In genomic region chr13:80882716-80883135, GRCm38 (mm10) we compare ENCODE assay signal across 8 mouse cellular contexts. TPM values are rescaled to one million over a fixed set of nuclear protein-coding genes. Genes with fewer than 3 reads are reported as not detected.
A peak's percentile ranks its signal among the peaks of the same experiment; 100 is the strongest.
DNase-seq lines count a peak whose midpoint lies in the region; ATAC-seq lines count a peak whose summit lies in the region.

No protein-coding gene starts in this region.

- H3K79me2 ChIP-seq in macrophage (ENCODE audit: inconsistent target) = peaks cover 34% of the 10 kb centered on the region

- no peaks in the 10 kb centered on the region for H3K27me3 ChIP-seq in lung, embryonic 15.5 days
- no peaks in the 10 kb centered on the region for H3K27me3 ChIP-seq in heart, embryonic 15.5 days

- H3K36me3 ChIP-seq in lung, embryonic 15.5 days = peaks cover 2% of the 10 kb centered on the region; the same call in 1 of the 2 replicates
- H3K36me3 ChIP-seq in heart, embryonic 15.5 days = peaks cover 2% of the 10 kb centered on the region; the same call in 1 of the 2 replicates
- peaks cover 2% of the 10 kb centered on the region; the same call in 1 of the 2 replicates for H3K36me3 ChIP-seq in macrophage (ENCODE audit: inconsistent target)

- H3K9ac ChIP-seq in lung, embryonic 15.5 days = peak overlapping the region; percentile 99
- H3K9ac ChIP-seq in heart, embryonic 15.5 days = peak overlapping the region; percentile 58

- H3K4me3 ChIP-seq in lung, embryonic 15.5 days = peak overlapping the region; percentile 82
- peak overlapping the region; percentile 89 for H3K4me3 ChIP-seq in heart, embryonic 15.5 days
- peak overlapping the region; percentile 12; the same call in 1 of the 2 replicates for H3K4me3 ChIP-seq in macrophage (ENCODE audit: inconsistent target)

- 0% methylated on average over 23 of the region's 23 CpGs for WGBS in lung, embryonic 15.5 days
- under 1% methylated on average over 23 of the region's 23 CpGs for WGBS in heart, embryonic 15.5 days
- WGBS in macrophage (ENCODE audit: missing documents) = 1% methylated on average over 20 of the region's 23 CpGs

- no peak for DNase-seq in lung, postnatal 14 days
- peak; percentile 30 for DNase-seq in c-Kit-positive CD71-negative TER-119-negative erythroid progenitor cells, embryonic 14.5 days (ENCODE audit: low read depth)
- no peak for DNase-seq in gastrocnemius, adult 18-20 months (ENCODE audit: low spot score)
- no peak for DNase-seq in gastrocnemius, adult 8-10 months (ENCODE audit: low spot score in 2 of 2)
- no peak for DNase-seq in gastrocnemius, postnatal 25 days

- H3K4me1 ChIP-seq in lung, embryonic 15.5 days = peaks cover 6% of the 10 kb centered on the region
- H3K4me1 ChIP-seq in heart, embryonic 15.5 days (replicated peaks) = peaks cover 7% of the 10 kb centered on the region; the same call in 1 of the 2 replicates

- no peaks in the 10 kb centered on the region for H3K9me3 ChIP-seq in lung, embryonic 15.5 days
- no peaks in the 10 kb centered on the region for H3K9me3 ChIP-seq in heart, embryonic 15.5 days (replicated peaks)

- peak; percentile 36; the same call in 1 of the 2 replicates for ATAC-seq in lung, embryonic 15.5 days (ENCODE audit: borderline replicate concordance, extremely low read depth, low FRiP score, low TSS enrichment)
- peak; percentile 27 for ATAC-seq in heart, embryonic 15.5 days (replicated peaks; ENCODE audit: insufficient number of reproducible peaks, insufficient read depth, low FRiP score, low read depth)

- H3K27ac ChIP-seq in lung, embryonic 15.5 days = peak overlapping the region; percentile 100
- peak overlapping the region; percentile 100 for H3K27ac ChIP-seq in heart, embryonic 15.5 days
- peak overlapping the region; percentile 68 for H3K27ac ChIP-seq in macrophage

- peak overlapping the region; percentile 54 for H3K4me2 ChIP-seq in lung, embryonic 15.5 days
- H3K4me2 ChIP-seq in heart, embryonic 15.5 days = peak overlapping the region; percentile 56

RNA-seq across cellular contexts. Expression of gene Arrdc3, which starts 0.5 kb away (rescaled TPM):
- polyA plus RNA-seq in lung, embryonic 15.5 days (2015; fragmentation: Nextera tagmentation; extraction: Ambion mirVana) = 56.0 and 63.1 TPM in 2 replicates
- polyA plus RNA-seq in heart, embryonic 15.5 days (2015; fragmentation: Nextera tagmentation; extraction: Ambion mirVana) = 42.3 and 50.4 TPM in 2 replicates
- 100 to 1,000 TPM in 12 of 26 experiments, 10 to 100 TPM in 11, 1 to 10 TPM in 3; 8.0 to 378 (median 60.0) TPM for total RNA-seq in macrophage (2018; cell fraction: chromatin; rRNA removed)
- 100 to 1,000 TPM in 11 of 26 experiments, 10 to 100 TPM in 13, 1 to 10 TPM in 2; 7.1 to 154 (median 91.5) TPM for total RNA-seq in macrophage (2018; cell fraction: cytosol; rRNA removed)
- 100 to 1,000 TPM in 9 of 26 experiments, 10 to 100 TPM in 15, 1 to 10 TPM in 2; 4.7 to 381 (median 49.8) TPM for total RNA-seq in macrophage (2018; cell fraction: nucleus; rRNA removed)
- 43.8 to 78.6 TPM (median 54.2 TPM) in 3 replicates for polyA plus RNA-seq in macrophage (2018)
- total RNA-seq in gastrocnemius, adult 18-20 months (2021) = 100 to 1,000 TPM in 1 of 2 experiments, 10 to 100 TPM in 1; 38.6 to 147 TPM
- total RNA-seq in gastrocnemius, adult 8-10 months (2022) = 10 to 100 TPM; 27.5 to 39.1 (median 29.0) TPM
- 10 to 100 TPM; 29.2 to 39.4 TPM for total RNA-seq in gastrocnemius, postnatal 25 days (2021)

Comparison
In these comparisons a context has a peak if more than half of its experiments do, and no peak if none do; other contexts are left out.
1. H3K4me3 ChIP-seq: peak in every context shown above with its lines; median percentile 89 in heart, embryonic 15.5 days; 82 in lung, embryonic 15.5 days; 12 in macrophage.